Mouse (Mus musculus) MEL (cell line): ENCODE results near the gene Rdh5. TPM values are rescaled to one million over a fixed set of nuclear protein-coding genes. Genes with fewer than 3 reads are reported as not detected.

Source experiments
- DNase-seq: peaks from one replicate; pipeline ENCODE4 v3.0.0; 2011; ENCODE audit warnings: low read depth, low spot score
- H3K27ac ChIP-seq: 2 replicates; pipeline ENCODE4 v1.5.1; 2012; ENCODE audit warnings: low read depth, mild to moderate bottlenecking, control low read depth, low read length, moderate library complexity; ENCODE audit not compliant: control insufficient read depth
- H3K27me3 ChIP-seq, 2 experiments: fragments of 150-350 bp in 1 of 2; sonication (generic) in 1 of 2; 2 replicates each; pipeline ENCODE4 v1.6.1; 2012; ENCODE audit warnings: low read length in 2 of 2, mild to moderate bottlenecking in 2 of 2, improper control_type of control experiment in 1 of 2, moderate library complexity in 1 of 2; ENCODE audit not compliant: insufficient read depth in 2 of 2, control insufficient read depth in 1 of 2
- H3K36me3 ChIP-seq, 2 experiments: 2 replicates each; pipeline ENCODE4 v1.6.1; 2012 to 2014; ENCODE audit warnings: low read length in 2 of 2, improper control_type of control experiment in 1 of 2, inconsistent platforms in 1 of 2, mild to moderate bottlenecking in 1 of 2; ENCODE audit not compliant: insufficient read depth in 2 of 2, control insufficient read depth in 1 of 2
- H3K4me1 ChIP-seq, 2 experiments: fragments of 150-350 bp in 1 of 2; sonication (generic) in 1 of 2; 2 replicates each; pipeline ENCODE4 v1.6.1; 2012; ENCODE audit warnings: low read length in 2 of 2, improper control_type of control experiment in 1 of 2, mild to moderate bottlenecking in 1 of 2; ENCODE audit not compliant: insufficient read depth in 2 of 2, control insufficient read depth in 1 of 2
- H3K4me3 ChIP-seq, 2 experiments: fragments of 150-350 bp in 1 of 2; sonication (generic) in 1 of 2; 2 replicates each; pipeline ENCODE4 v1.5.1; 2012; ENCODE audit warnings: low read depth in 2 of 2, low read length in 2 of 2, mild to moderate bottlenecking in 2 of 2, moderate library complexity in 2 of 2, control low read depth in 1 of 2, improper control_type of control experiment in 1 of 2; ENCODE audit not compliant: control insufficient read depth in 1 of 2, insufficient read depth in 1 of 2
- H3K79me2 ChIP-seq: 2 replicates; pipeline ENCODE4 v1.6.1; 2012; ENCODE audit warnings: mild to moderate bottlenecking, low read length, moderate library complexity; ENCODE audit not compliant: control insufficient read depth, poor library complexity, insufficient read depth
- H3K9ac ChIP-seq: 2 replicates; pipeline ENCODE4 v1.6.1; 2012; ENCODE audit warnings: low read depth, mild to moderate bottlenecking, control low read depth, low read length, moderate library complexity; ENCODE audit not compliant: control insufficient read depth, poor library complexity, severe bottlenecking
- H3K9me3 ChIP-seq: fragments of 150-350 bp; sonication (generic); replicated peaks from 2 replicates; pipeline ENCODE4 v1.6.1; 2012; ENCODE audit warnings: mild to moderate bottlenecking, low read length, improper control_type of control experiment, moderate library complexity; ENCODE audit not compliant: insufficient read depth
- CTCF ChIP-seq, 3 experiments: IDR thresholded peaks in 2 of 3; conservative IDR thresholded peaks in 1 of 3; 2 replicates each; pipeline ENCODE4 v1.5.1; 2011 to 2012; ENCODE audit warnings: low read length in 3 of 3, low read depth in 2 of 3, mild to moderate bottlenecking in 2 of 3, improper control_type of control experiment in 1 of 3, inconsistent platforms in 1 of 3, mixed read lengths in 1 of 3, moderate library complexity in 1 of 3; ENCODE audit not compliant: control insufficient read depth in 1 of 3, insufficient read depth in 1 of 3, poor library complexity in 1 of 3, severe bottlenecking in 1 of 3
- HCFC1 ChIP-seq: IDR thresholded peaks from 2 replicates; pipeline ENCODE4 v1.6.1; 2012; ENCODE audit warnings: low read depth, mild to moderate bottlenecking, inconsistent platforms, low read length, improper control_type of control experiment, moderate library complexity
- KAT2A ChIP-seq: conservative IDR thresholded peaks from 2 replicates; pipeline ENCODE4 v1.6.1; 2012; ENCODE audit warnings: low read depth, low read length, improper control_type of control experiment, inconsistent platforms
- MAFK ChIP-seq: IDR thresholded peaks from 2 replicates; pipeline ENCODE4 v1.6.1; 2011; ENCODE audit warnings: low read depth, mild to moderate bottlenecking, low read length, improper control_type of control experiment, borderline replicate concordance
- MAX ChIP-seq: IDR thresholded peaks from 2 replicates; pipeline ENCODE4 v1.6.1; 2011; ENCODE audit warnings: low read length, improper control_type of control experiment
- MAZ ChIP-seq: IDR thresholded peaks from 2 replicates; pipeline ENCODE4 v1.6.1; 2012; ENCODE audit warnings: low read depth, mild to moderate bottlenecking, inconsistent platforms, low read length, improper control_type of control experiment
- NELFE ChIP-seq: IDR thresholded peaks from 2 replicates; pipeline ENCODE4 v1.6.1; 2011; ENCODE audit warnings: low read depth, low read length, improper control_type of control experiment
- NRF1 ChIP-seq: IDR thresholded peaks from 2 replicates; pipeline ENCODE4 v1.6.1; 2014; ENCODE audit warnings: low read depth, mild to moderate bottlenecking, inconsistent platforms, low read length, improper control_type of control experiment, moderate library complexity; ENCODE audit not compliant: poor library complexity, insufficient read depth, severe bottlenecking
- RAD21 ChIP-seq: IDR thresholded peaks from 2 replicates; pipeline ENCODE4 v1.6.1; 2011; ENCODE audit warnings: mild to moderate bottlenecking, low read depth, low read length, improper control_type of control experiment
- SIN3A ChIP-seq: IDR thresholded peaks from 2 replicates; pipeline ENCODE4 v1.6.1; 2012; ENCODE audit warnings: low read length, improper control_type of control experiment, inconsistent platforms
- SMC3 ChIP-seq: IDR thresholded peaks from 2 replicates; pipeline ENCODE4 v1.6.1; 2011; ENCODE audit warnings: low read depth, low read length, improper control_type of control experiment
- TCF12 ChIP-seq: IDR thresholded peaks from 2 replicates; pipeline ENCODE4 v1.6.1; 2014; ENCODE audit warnings: low read depth, mild to moderate bottlenecking, inconsistent platforms, low read length, improper control_type of control experiment, moderate library complexity
- polyA plus RNA-seq, 2 experiments: library from polyadenylated mRNA; stranded (reverse) in 1 of 2; unstranded in 1 of 2; fragments of >175 nt in 1 of 2; fragments of >200 nt in 1 of 2; gene quantifications; 2 replicates each; pipeline versions ENCODE4 v1.2.1 to v1.2.4; 2012; ENCODE audit warnings: low replicate concordance in 2 of 2, low read depth in 1 of 2; ENCODE audit not compliant: insufficient read length in 2 of 2, insufficient read depth in 1 of 2, missing spikeins in 1 of 2
- total RNA-seq: library from RNA; depleted of rRNA; stranded (reverse); fragments of 300-350 nt; gene quantifications from 2 replicates; pipeline ENCODE4 v1.2.3, GENCODE M21; 2012; rRNA removed

The Rdh5 gene
- total and polyA plus RNA-seq, 3 experiments: 1.2 to 4.2 TPM; not detected in 1

- TF ChIP-seq MAZ (no peak), MAX (no peak), TCF12 (no peak)
Measured at GRCm38 (mm10) chr10:128866518-128866917, 56.2 kb downstream of the Rdh5 start (continued).

- Histone ChIP-seq H3K9ac (no peak overlapping the region), H3K4me3 (no peak overlapping the region), H3K4me1 (no peaks in the 10 kb centered on the region; a peak in 1 of 4 replicates), H3K27me3 (no peaks in the 10 kb centered on the region), H3K79me2 (no peaks in the 10 kb centered on the region), H3K9me3 (no peaks in the 10 kb centered on the region), H3K36me3 (peaks cover 0 to 16% of the 10 kb centered on the region in 2 experiments; a peak in 2 of 4 replicates), H3K27ac (no peak overlapping the region)
- peak; percentile 49 for DNase-seq
- no peak for TF ChIP-seq NELFE
- peak; percentile 40 for TF ChIP-seq SMC3
- TF ChIP-seq CTCF (IDR thresholded peaks at IDR 0.05 in 2 of 3, conservative IDR thresholded peaks at IDR 0.05 in 1 of 3; ENCODE audit: control insufficient read depth in 1 of 3, insufficient read depth in 1 of 3, low read depth in 2 of 3, low read length in 3 of 3, poor library complexity in 1 of 3, severe bottlenecking in 1 of 3): peak in 2 of 3 experiments; percentile 11 to 50; a peak in 3 of 6 replicates
- no peak for TF ChIP-seq NRF1
- TF ChIP-seq KAT2A: no peak
- TF ChIP-seq SIN3A: no peak
- peak; percentile 35 for TF ChIP-seq RAD21
- no peak for TF ChIP-seq MAFK
- no peak for TF ChIP-seq HCFC1
Measured at GRCm38 (mm10) chr10:128866042-128866441, 56.6 kb downstream of the Rdh5 start.

Other genes with a start within 250 kb of the Rdh5 start
- gene Suox, start 248.8 kb downstream of the Rdh5 start, total RNA-seq: 4.7 and 4.9 TPM in 2 replicates
- 1 to 10 TPM in 1 of 2 experiments, not detected in 1; 7.2 TPM for gene Suox, start 248.8 kb downstream of the Rdh5 start, polyA plus RNA-seq
- 16.2 and 18.7 TPM in 2 replicates for gene Rab5b, start 226.6 kb downstream of the Rdh5 start, total RNA-seq
- gene Rab5b, start 226.6 kb downstream of the Rdh5 start, polyA plus RNA-seq: 10 to 100 TPM; 23.3 to 45.7 TPM
- gene Pmel, start 218.7 kb downstream of the Rdh5 start, total RNA-seq: 0.13 and 0.15 TPM in 2 replicates
- gene Pmel, start 218.7 kb downstream of the Rdh5 start, polyA plus RNA-seq: under 1 TPM in 1 of 2 experiments, not detected in 1; 0.45 TPM
- gene Cdk2, start 217.9 kb downstream of the Rdh5 start, total RNA-seq: 34.2 and 40.5 TPM in 2 replicates
- gene Cdk2, start 217.9 kb downstream of the Rdh5 start, polyA plus RNA-seq: 10 to 100 TPM in 1 of 2 experiments, not detected in 1; 72.4 TPM
- gene Dgka, start 178.0 kb downstream of the Rdh5 start, total RNA-seq: 0.69 and 1.0 TPM in 2 replicates
- gene Dgka, start 178.0 kb downstream of the Rdh5 start, polyA plus RNA-seq: 1 to 10 TPM in 1 of 2 experiments, not detected in 1; 3.5 TPM
- 64.2 and 77.4 TPM in 2 replicates for gene Pym1, start 175.0 kb downstream of the Rdh5 start, total RNA-seq
- gene Pym1, start 175.0 kb downstream of the Rdh5 start, polyA plus RNA-seq: 100 to 1,000 TPM in 1 of 2 experiments, not detected in 1; 107 TPM
- 0.08 and 0.10 TPM in 2 replicates for gene Mmp19, start 132.0 kb downstream of the Rdh5 start, total RNA-seq
- under 1 TPM in 1 of 2 experiments, not detected in 1; 0.36 TPM for gene Mmp19, start 132.0 kb downstream of the Rdh5 start, polyA plus RNA-seq
- 22.2 and 27.7 TPM in 2 replicates for gene Dnajc14, start 118.8 kb downstream of the Rdh5 start, total RNA-seq
- 10 to 100 TPM in 1 of 2 experiments, not detected in 1; 36.7 TPM for gene Dnajc14, start 118.8 kb downstream of the Rdh5 start, polyA plus RNA-seq
- gene Tmem198b, start 118.5 kb downstream of the Rdh5 start, total RNA-seq: 2.2 and 3.1 TPM in 2 replicates
- 1 to 10 TPM in 1 of 2 experiments, not detected in 1; 8.6 TPM for gene Tmem198b, start 118.5 kb downstream of the Rdh5 start, polyA plus RNA-seq
- gene Sarnp, start 105.6 kb downstream of the Rdh5 start, total RNA-seq: 100 and 103 TPM in 2 replicates
- 1,000 to 10,000 TPM in 1 of 2 experiments, 100 to 1,000 TPM in 1; 189 to 1,007 TPM for gene Sarnp, start 105.6 kb downstream of the Rdh5 start, polyA plus RNA-seq
- 90.7 and 100 TPM in 2 replicates for gene Ormdl2, start 101.2 kb downstream of the Rdh5 start, total RNA-seq
- 100 to 1,000 TPM; 114 to 278 TPM for gene Ormdl2, start 101.2 kb downstream of the Rdh5 start, polyA plus RNA-seq
- 1.8 and 2.3 TPM in 2 replicates for gene Gdf11, start 31.2 kb downstream of the Rdh5 start, total RNA-seq
- 1 to 10 TPM in 1 of 2 experiments, not detected in 1; 2.8 TPM for gene Gdf11, start 31.2 kb downstream of the Rdh5 start, polyA plus RNA-seq
- 0.29 and 0.46 TPM in 2 replicates for gene Cd63, start 21.9 kb downstream of the Rdh5 start, total RNA-seq
- under 1 TPM in 1 of 2 experiments, not detected in 1; 0.64 TPM for gene Cd63, start 21.9 kb downstream of the Rdh5 start, polyA plus RNA-seq
- 57.7 and 70.6 TPM in 2 replicates for gene Bloc1s1, start 1.1 kb upstream of the Rdh5 start, total RNA-seq
- 10 to 100 TPM in 1 of 2 experiments, not detected in 1; 45.1 TPM for gene Bloc1s1, start 1.1 kb upstream of the Rdh5 start, polyA plus RNA-seq
- gene Itga7, start 10.9 kb upstream of the Rdh5 start, total RNA-seq: 0.04 and 0.16 TPM in 2 replicates
- gene Itga7, start 10.9 kb upstream of the Rdh5 start, polyA plus RNA-seq: under 1 TPM in 1 of 2 experiments, not detected in 1; 0.14 TPM
- gene Mettl7b, start 38.1 kb upstream of the Rdh5 start, total RNA-seq: not detected in 2 replicates
- not detected for gene Mettl7b, start 38.1 kb upstream of the Rdh5 start, polyA plus RNA-seq
- not detected in 2 replicates for gene Olfr9, start 66.5 kb upstream of the Rdh5 start, total RNA-seq
- gene Olfr9, start 66.5 kb upstream of the Rdh5 start, polyA plus RNA-seq: not detected
- not detected in 2 replicates for gene Olfr763, start 87.9 kb upstream of the Rdh5 start, total RNA-seq
- not detected for gene Olfr763, start 87.9 kb upstream of the Rdh5 start, polyA plus RNA-seq
- not detected in 2 replicates for gene Olfr764-ps1, start 117.0 kb upstream of the Rdh5 start, total RNA-seq
- not detected for gene Olfr764-ps1, start 117.0 kb upstream of the Rdh5 start, polyA plus RNA-seq
- gene Olfr765, start 127.1 kb upstream of the Rdh5 start, total RNA-seq: not detected in 2 replicates
- not detected for gene Olfr765, start 127.1 kb upstream of the Rdh5 start, polyA plus RNA-seq
- gene Olfr766-ps1, start 146.1 kb upstream of the Rdh5 start, total RNA-seq: not detected in 2 replicates
- not detected for gene Olfr766-ps1, start 146.1 kb upstream of the Rdh5 start, polyA plus RNA-seq
- gene Olfr767, start 160.0 kb upstream of the Rdh5 start, total RNA-seq: not detected in 2 replicates
- gene Olfr767, start 160.0 kb upstream of the Rdh5 start, polyA plus RNA-seq: not detected
- gene Olfr768, start 176.5 kb upstream of the Rdh5 start, total RNA-seq: not detected in 2 replicates
- gene Olfr768, start 176.5 kb upstream of the Rdh5 start, polyA plus RNA-seq: not detected
- not detected in 2 replicates for gene Olfr769, start 195.0 kb upstream of the Rdh5 start, total RNA-seq
- not detected for gene Olfr769, start 195.0 kb upstream of the Rdh5 start, polyA plus RNA-seq
- gene Olfr770, start 216.1 kb upstream of the Rdh5 start, total RNA-seq: not detected in 2 replicates
- not detected for gene Olfr770, start 216.1 kb upstream of the Rdh5 start, polyA plus RNA-seq
- not detected in 2 replicates for gene Olfr771, start 241.9 kb upstream of the Rdh5 start, total RNA-seq
- not detected for gene Olfr771, start 241.9 kb upstream of the Rdh5 start, polyA plus RNA-seq